Mouse (Mus musculus): ENCODE measurements around the gene Wdr76. TPM values are rescaled to one million over a fixed set of nuclear protein-coding genes. Genes with fewer than 3 reads are reported as not detected.
"Not testable (repeated sequence)": the region's sequence is repeated elsewhere in the genome, so short reads cannot be mapped to it uniquely, and the experiment has no call there.

The Wdr76 gene
- polyA plus RNA-seq, 1 experiment from 2014 or later = 10.0 TPM

DNA sequence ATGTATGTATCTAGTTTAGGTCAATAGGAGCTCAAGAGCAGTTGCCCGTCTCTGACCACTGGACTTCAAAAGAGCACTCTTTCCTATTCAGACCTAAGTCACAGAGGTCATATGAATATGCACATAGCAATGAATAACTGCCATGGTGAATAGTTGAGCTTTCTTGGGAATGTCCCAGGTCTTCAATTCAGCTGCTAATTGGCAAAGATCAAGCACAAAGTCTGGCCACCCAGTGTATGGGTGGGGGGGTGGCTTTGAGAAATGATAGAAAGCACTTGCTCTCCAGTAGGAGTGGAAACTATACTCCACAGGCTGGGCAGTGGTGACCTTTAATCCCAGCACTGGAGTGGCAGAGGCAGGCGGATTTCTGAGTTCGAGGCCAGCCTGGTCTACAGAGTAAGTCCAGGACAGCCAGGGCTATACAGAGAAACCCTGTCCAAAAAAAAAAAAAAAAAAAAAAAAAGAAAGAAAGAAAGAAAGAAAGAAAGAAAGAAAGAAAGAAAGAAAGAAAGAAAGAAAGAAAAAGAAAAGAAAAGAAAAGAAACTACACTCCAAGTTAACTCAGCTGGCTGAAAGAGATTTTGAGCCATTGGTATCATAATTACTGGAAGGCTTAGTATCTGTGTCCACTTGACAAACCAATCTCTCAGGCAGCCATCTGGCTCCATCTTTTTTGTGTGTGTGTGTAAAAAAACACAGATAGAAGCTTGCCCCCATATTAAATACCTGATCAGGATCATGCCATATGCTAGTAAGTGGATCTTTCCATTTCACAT lies 28.8 kb upstream of the Wdr76 start:
- H3K9me3 ChIP-seq (ENCODE audit: control insufficient read depth, low read length) = no peaks in the 10 kb centered on the region
- DNase-seq (ENCODE audit: low spot score) (no peak), ATAC-seq (ENCODE audit: insufficient number of reproducible peaks, low FRiP score, low TSS enrichment, low read depth) (no peak)
- 89% methylated on average over 3 of the region's 3 CpGs for WGBS
- H3K9ac ChIP-seq (ENCODE audit: low read length) = no peak overlapping the region
- no peak overlapping the region for H3K4me3 ChIP-seq (ENCODE audit: low read depth, low read length)
- no peaks in the 10 kb centered on the region for H3K4me1 ChIP-seq (ENCODE audit: control insufficient read depth, insufficient read depth, low read length)
- H3K4me2 ChIP-seq (ENCODE audit: low read depth, severe bottlenecking) = no peak overlapping the region
- H3K27ac ChIP-seq (replicated peaks; ENCODE audit: low read depth, low read length) = no peak overlapping the region
- no peaks in the 10 kb centered on the region for H3K27me3 ChIP-seq (ENCODE audit: control insufficient read depth, insufficient read depth, low read length)
- H3K36me3 ChIP-seq (ENCODE audit: control insufficient read depth, insufficient read depth, low read length) = no peaks in the 10 kb centered on the region

DNA sequence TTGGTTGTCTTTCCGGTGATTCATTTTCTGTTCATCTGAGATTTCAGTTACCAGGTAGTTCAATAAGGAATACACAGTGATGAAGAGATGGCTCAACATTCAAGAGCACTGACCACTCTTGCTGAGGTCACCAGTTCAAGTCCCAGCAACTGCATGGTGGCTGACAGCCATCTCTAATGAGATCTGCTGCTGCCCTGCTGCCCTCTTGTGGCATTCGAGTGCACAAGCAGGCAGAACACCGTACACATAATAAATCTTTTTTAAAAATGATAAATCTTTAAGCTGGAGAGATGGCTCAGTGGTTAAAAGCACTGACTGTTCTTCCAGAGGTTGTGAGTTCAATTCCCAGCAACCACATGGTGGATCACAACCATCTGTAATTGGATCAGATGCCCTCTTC lies 26.0 kb upstream of the Wdr76 start:
- H3K4me3 ChIP-seq (ENCODE audit: low read depth, low read length) = no peak overlapping the region
- no peaks in the 10 kb centered on the region for H3K27me3 ChIP-seq (ENCODE audit: control insufficient read depth, insufficient read depth, low read length)
- 63% methylated on average over 3 of the region's 3 CpGs for WGBS
- no peak for ATAC-seq (ENCODE audit: insufficient number of reproducible peaks, low FRiP score, low TSS enrichment, low read depth)
- H3K4me1 ChIP-seq (ENCODE audit: control insufficient read depth, insufficient read depth, low read length) = no peaks in the 10 kb centered on the region
- no peak overlapping the region for H3K27ac ChIP-seq (replicated peaks; ENCODE audit: low read depth, low read length)
- H3K36me3 ChIP-seq (ENCODE audit: control insufficient read depth, insufficient read depth, low read length) = no peaks in the 10 kb centered on the region
- no peak overlapping the region for H3K9ac ChIP-seq (ENCODE audit: low read length)
- DNase-seq (ENCODE audit: low spot score) = peak; percentile 30
- H3K9me3 ChIP-seq (ENCODE audit: control insufficient read depth, low read length) = no peaks in the 10 kb centered on the region
- no peak overlapping the region for H3K4me2 ChIP-seq (ENCODE audit: low read depth, severe bottlenecking)

DNA sequence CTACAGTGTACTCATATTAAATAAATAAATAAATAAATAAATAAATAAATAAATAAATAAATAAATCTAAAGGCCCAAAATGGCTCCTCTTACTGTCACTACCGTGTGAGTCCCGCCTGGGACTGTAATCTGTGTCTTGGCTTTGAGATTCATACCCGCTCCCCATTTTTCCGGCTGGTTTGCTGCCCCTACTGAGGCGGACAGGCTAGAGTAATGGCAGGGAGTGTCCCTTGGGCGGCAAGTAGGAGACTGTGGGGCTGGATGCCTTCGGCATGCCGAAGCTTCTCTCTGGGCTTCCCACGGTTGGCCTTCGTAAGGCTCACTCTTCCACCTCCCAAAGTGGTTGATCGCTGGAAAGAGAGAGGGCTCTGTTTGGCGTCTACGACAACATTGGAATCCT lies 25.6 kb upstream of the Wdr76 start:
- H3K4me3 ChIP-seq (ENCODE audit: low read depth, low read length); H3K36me3 ChIP-seq (ENCODE audit: control insufficient read depth, insufficient read depth, low read length); H3K27me3 ChIP-seq (ENCODE audit: control insufficient read depth, insufficient read depth, low read length); DNase-seq (ENCODE audit: low spot score); ATAC-seq (ENCODE audit: insufficient number of reproducible peaks, low FRiP score, low TSS enrichment, low read depth); H3K27ac ChIP-seq (replicated peaks; ENCODE audit: low read depth, low read length); H3K9me3 ChIP-seq (ENCODE audit: control insufficient read depth, low read length); H3K4me2 ChIP-seq (ENCODE audit: low read depth, severe bottlenecking); H3K4me1 ChIP-seq (ENCODE audit: control insufficient read depth, insufficient read depth, low read length); H3K9ac ChIP-seq (ENCODE audit: low read length): not testable (repeated sequence)
- WGBS = 83% methylated on average over 13 of the region's 13 CpGs

DNA sequence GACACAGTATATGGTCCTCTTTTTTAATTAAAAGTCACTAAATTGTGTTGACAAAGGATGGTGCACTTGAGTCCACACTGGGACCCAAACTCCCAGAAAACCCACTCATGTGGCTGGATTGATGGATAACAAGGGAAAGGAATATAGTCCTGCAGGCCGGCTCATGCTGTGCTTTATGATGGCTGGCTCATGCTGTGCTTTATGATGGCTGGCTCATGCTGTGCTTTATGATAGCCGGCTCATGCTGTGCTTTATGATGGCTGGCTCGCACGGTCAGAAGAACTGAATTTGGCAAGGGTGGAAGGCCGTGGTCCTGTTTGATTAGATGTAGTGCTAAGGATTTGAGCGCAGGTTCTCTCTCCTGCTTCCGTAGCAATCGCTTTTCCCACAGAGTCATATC lies 22.9 kb upstream of the Wdr76 start:
- Histone ChIP-seq H3K4me2 (ENCODE audit: low read depth, severe bottlenecking) (no peak overlapping the region), H3K27me3 (ENCODE audit: control insufficient read depth, insufficient read depth, low read length) (no peaks in the 10 kb centered on the region), H3K36me3 (ENCODE audit: control insufficient read depth, insufficient read depth, low read length) (no peaks in the 10 kb centered on the region), H3K4me3 (ENCODE audit: low read depth, low read length) (no peak overlapping the region), H3K27ac (replicated peaks; ENCODE audit: low read depth, low read length) (no peak overlapping the region), H3K9me3 (ENCODE audit: control insufficient read depth, low read length) (no peaks in the 10 kb centered on the region), H3K4me1 (ENCODE audit: control insufficient read depth, insufficient read depth, low read length) (no peaks in the 10 kb centered on the region), H3K9ac (ENCODE audit: low read length) (no peak overlapping the region)
- ATAC-seq (ENCODE audit: insufficient number of reproducible peaks, low FRiP score, low TSS enrichment, low read depth) (no peak), DNase-seq (ENCODE audit: low spot score) (no peak)
- 48% methylated on average over 8 of the region's 8 CpGs for WGBS

DNA sequence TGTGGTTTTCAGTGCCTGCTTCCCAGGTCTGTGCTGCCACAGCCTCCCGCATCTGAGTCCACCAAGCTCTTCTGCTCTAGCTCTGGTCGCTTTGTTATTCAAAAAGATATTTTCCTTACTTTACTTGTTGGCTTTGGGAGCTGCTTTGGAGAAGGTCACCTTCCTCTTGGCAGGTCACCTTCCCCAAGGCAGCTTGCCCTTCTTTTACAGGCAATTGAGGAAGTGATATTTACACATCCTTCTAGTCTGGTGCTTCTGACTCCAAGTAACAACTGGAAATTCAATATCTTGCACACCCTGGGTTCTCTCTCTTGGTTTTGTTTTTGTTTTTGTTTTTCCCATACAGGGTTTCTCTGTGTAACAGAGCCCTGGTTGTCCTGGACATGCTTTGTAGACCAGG lies 22.1 kb upstream of the Wdr76 start:
- not testable (repeated sequence) for H3K9ac ChIP-seq (ENCODE audit: low read length); H3K4me2 ChIP-seq (ENCODE audit: low read depth, severe bottlenecking); H3K36me3 ChIP-seq (ENCODE audit: control insufficient read depth, insufficient read depth, low read length); H3K4me3 ChIP-seq (ENCODE audit: low read depth, low read length); H3K27me3 ChIP-seq (ENCODE audit: control insufficient read depth, insufficient read depth, low read length); H3K4me1 ChIP-seq (ENCODE audit: control insufficient read depth, insufficient read depth, low read length); H3K27ac ChIP-seq (replicated peaks; ENCODE audit: low read depth, low read length); H3K9me3 ChIP-seq (ENCODE audit: control insufficient read depth, low read length); DNase-seq (ENCODE audit: low spot score); ATAC-seq (ENCODE audit: insufficient number of reproducible peaks, low FRiP score, low TSS enrichment, low read depth)
- 100% methylated on average over 1 of the region's 2 CpGs for WGBS

DNA sequence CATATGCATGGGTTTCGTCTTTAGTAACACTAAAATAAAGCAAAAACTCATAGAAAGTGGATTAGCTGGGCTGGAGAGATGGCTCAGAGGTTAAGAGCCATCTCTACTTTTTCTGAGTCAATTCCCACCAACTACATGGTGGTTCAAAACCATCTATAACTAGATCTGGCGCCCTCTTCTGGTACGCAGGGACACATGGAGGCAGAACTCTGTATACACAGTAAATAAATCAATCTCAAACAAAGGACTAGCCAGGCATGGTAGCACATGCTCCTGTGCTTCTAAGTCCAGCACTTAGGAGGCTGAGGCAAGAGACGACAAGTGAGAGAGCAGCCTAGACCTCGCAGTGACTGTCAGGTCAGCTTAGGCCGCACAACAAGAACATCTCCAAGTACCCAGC lies 5.0 kb upstream of the Wdr76 start:
- not testable (repeated sequence) for H3K9me3 ChIP-seq (ENCODE audit: control insufficient read depth, low read length); H3K4me3 ChIP-seq (ENCODE audit: low read depth, low read length); H3K36me3 ChIP-seq (ENCODE audit: control insufficient read depth, insufficient read depth, low read length); H3K27ac ChIP-seq (replicated peaks; ENCODE audit: low read depth, low read length); H3K27me3 ChIP-seq (ENCODE audit: control insufficient read depth, insufficient read depth, low read length); DNase-seq (ENCODE audit: low spot score); H3K4me2 ChIP-seq (ENCODE audit: low read depth, severe bottlenecking); H3K9ac ChIP-seq (ENCODE audit: low read length); H3K4me1 ChIP-seq (ENCODE audit: control insufficient read depth, insufficient read depth, low read length); ATAC-seq (ENCODE audit: insufficient number of reproducible peaks, low FRiP score, low TSS enrichment, low read depth)
- 100% methylated on average over 1 of the region's 6 CpGs for WGBS

DNA sequence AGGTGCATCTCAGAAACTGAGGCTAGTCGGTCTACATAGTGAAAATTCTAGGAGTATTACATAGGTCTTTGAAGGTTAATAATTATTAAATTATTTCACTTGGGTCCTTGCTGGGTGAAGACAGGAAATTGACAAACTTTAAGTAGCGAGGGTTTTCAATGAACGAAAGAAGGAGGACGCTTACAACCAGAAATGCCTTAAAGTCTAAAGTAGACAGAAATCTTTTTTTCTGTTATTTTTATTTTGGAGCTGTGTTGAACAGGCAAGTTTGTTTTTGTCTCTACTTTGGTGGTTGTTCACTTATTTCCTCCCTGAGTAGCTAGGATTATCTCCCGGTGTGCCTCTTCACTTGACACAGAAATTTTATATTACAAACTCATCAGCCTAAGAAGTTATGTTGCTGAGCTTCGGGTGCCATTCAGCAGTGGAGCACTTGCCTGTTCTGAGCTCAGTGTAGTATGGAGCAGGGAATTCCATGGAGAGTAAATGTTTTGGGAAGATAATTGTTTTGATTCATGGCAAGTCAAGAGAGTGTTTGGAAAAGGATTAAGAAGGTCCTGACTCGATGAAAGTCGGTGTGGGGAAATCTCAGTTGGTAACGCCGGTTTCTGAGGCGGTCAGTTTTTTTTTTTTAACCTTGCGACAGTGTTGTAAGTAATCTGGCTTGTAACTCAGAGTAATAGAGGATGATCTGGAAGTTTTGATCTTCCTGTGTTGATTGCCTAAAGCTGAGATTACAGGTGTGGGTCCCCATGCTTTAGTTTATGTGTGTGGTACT lies 839 bp downstream of the Wdr76 start:
- H3K27me3 ChIP-seq (ENCODE audit: control insufficient read depth, insufficient read depth, low read length) = no peaks in the 10 kb centered on the region
- 33% methylated on average over 12 of the region's 12 CpGs for WGBS
- H3K9ac ChIP-seq (ENCODE audit: low read length) = peak overlapping the region; percentile 53
- H3K4me2 ChIP-seq (ENCODE audit: low read depth, severe bottlenecking) = peak overlapping the region; percentile 66
- no peaks in the 10 kb centered on the region; the same call in 1 of the 2 replicates for H3K36me3 ChIP-seq (ENCODE audit: control insufficient read depth, insufficient read depth, low read length)
- H3K4me1 ChIP-seq (ENCODE audit: control insufficient read depth, insufficient read depth, low read length) = peaks cover 7% of the 10 kb centered on the region; the same call in 1 of the 2 replicates
- H3K4me3 ChIP-seq (ENCODE audit: low read depth, low read length) = peak overlapping the region; percentile 57
- no peaks in the 10 kb centered on the region for H3K9me3 ChIP-seq (ENCODE audit: control insufficient read depth, low read length)
- DNase-seq (ENCODE audit: low spot score) = no peak
- no peak for ATAC-seq (ENCODE audit: insufficient number of reproducible peaks, low FRiP score, low TSS enrichment, low read depth)
- H3K27ac ChIP-seq (replicated peaks; ENCODE audit: low read depth, low read length) = no peak overlapping the region

DNA sequence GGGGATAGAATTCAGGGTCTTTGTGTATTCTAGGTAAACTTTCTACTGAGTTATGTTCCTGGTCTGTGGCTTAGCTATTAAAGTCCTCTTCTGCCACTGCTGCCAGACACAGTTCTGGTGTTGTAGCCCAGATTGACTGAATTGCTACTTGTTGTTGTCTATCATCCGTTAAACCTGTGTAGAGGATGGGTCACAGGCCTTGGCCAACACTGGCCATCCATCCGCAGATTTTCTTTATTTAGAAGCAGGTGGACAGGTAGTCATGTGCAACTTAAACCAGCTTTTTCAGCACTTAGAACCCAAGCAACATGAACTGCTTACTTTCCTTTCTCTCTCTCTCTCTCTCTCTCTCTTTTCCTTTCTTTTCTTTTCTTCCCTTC lies 1.4 kb downstream of the Wdr76 start:
- H3K4me3 ChIP-seq (ENCODE audit: low read depth, low read length) = peak overlapping the region; percentile 57; the same call in 1 of the 2 replicates
- peak overlapping the region; percentile 66 for H3K4me2 ChIP-seq (ENCODE audit: low read depth, severe bottlenecking)
- peaks cover 7% of the 10 kb centered on the region; the same call in 1 of the 2 replicates for H3K4me1 ChIP-seq (ENCODE audit: control insufficient read depth, insufficient read depth, low read length)
- H3K36me3 ChIP-seq (ENCODE audit: control insufficient read depth, insufficient read depth, low read length) = no peaks in the 10 kb centered on the region; the same call in 1 of the 2 replicates
- no peaks in the 10 kb centered on the region for H3K27me3 ChIP-seq (ENCODE audit: control insufficient read depth, insufficient read depth, low read length)
- DNase-seq (ENCODE audit: low spot score) (no peak), ATAC-seq (ENCODE audit: insufficient number of reproducible peaks, low FRiP score, low TSS enrichment, low read depth) (no peak)
- H3K27ac ChIP-seq (replicated peaks; ENCODE audit: low read depth, low read length) = no peak overlapping the region
- WGBS = 98% methylated on average over 2 of the region's 2 CpGs
- H3K9me3 ChIP-seq (ENCODE audit: control insufficient read depth, low read length) = no peaks in the 10 kb centered on the region
- H3K9ac ChIP-seq (ENCODE audit: low read length) = 0 out of 2 replicates have a peak overlapping the region, but pooled peaks have one; percentile 53
